Mouse (Mus musculus) ES-Bruce4 (cell line): Measurements from ENCODE around the gene Kbtbd6.
A peak's percentile ranks its signal among the peaks of the same experiment; 100 is the strongest.

Experiments
- CTCF ChIP-seq: IDR thresholded peaks from one replicate; pipeline ENCODE4 v1.8.1; 2011; ENCODE audit warnings: low read depth, low read length
- EP300 ChIP-seq: IDR thresholded peaks from 2 replicates; pipeline ENCODE4 v1.6.1; 2011; ENCODE audit warnings: low read depth, low read length; ENCODE audit not compliant: insufficient read depth
- POLR2A ChIP-seq: IDR thresholded peaks from one replicate; pipeline ENCODE4 v1.8.1; 2011; ENCODE audit warnings: low read length; ENCODE audit not compliant: insufficient read depth

GRCm38 (mm10) chr14:79481339-79482151 lies 29.9 kb downstream of the Kbtbd6 start, which contains the start of gene Wbp4:
- TF ChIP-seq CTCF (no peak), POLR2A (no peak), EP300 (peak; percentile 48; the same call in 1 of the 2 replicates)
